Mouse (Mus musculus) layer of hippocampus, postnatal 14 days (tissue): ENCODE data around the gene Ppp2r2c. TPM values are rescaled to one million over a fixed set of nuclear protein-coding genes. Genes with fewer than 3 reads are reported as not detected.
A peak's percentile ranks its signal among the peaks of the same experiment; 100 is the strongest.
"Not testable (repeated sequence)": the region's sequence is repeated elsewhere in the genome, so short reads cannot be mapped to it uniquely, and the experiment has no call there.

Experiments
- DNase-seq, 2 experiments: peaks; one replicate each; pipeline ENCODE4 v3.0.0; 2021 to 2022; ENCODE audit warnings: low spot score in 2 of 2, mixed read lengths in 1 of 2
- total RNA-seq, 2 experiments: library from RNA; stranded (reverse); gene quantifications; 2 replicates each; pipeline ENCODE4 v1.2.3; 2021

Gene Ppp2r2c
- total RNA-seq, 2 experiments from 2014 or later = 355 to 364 TPM

DNA sequence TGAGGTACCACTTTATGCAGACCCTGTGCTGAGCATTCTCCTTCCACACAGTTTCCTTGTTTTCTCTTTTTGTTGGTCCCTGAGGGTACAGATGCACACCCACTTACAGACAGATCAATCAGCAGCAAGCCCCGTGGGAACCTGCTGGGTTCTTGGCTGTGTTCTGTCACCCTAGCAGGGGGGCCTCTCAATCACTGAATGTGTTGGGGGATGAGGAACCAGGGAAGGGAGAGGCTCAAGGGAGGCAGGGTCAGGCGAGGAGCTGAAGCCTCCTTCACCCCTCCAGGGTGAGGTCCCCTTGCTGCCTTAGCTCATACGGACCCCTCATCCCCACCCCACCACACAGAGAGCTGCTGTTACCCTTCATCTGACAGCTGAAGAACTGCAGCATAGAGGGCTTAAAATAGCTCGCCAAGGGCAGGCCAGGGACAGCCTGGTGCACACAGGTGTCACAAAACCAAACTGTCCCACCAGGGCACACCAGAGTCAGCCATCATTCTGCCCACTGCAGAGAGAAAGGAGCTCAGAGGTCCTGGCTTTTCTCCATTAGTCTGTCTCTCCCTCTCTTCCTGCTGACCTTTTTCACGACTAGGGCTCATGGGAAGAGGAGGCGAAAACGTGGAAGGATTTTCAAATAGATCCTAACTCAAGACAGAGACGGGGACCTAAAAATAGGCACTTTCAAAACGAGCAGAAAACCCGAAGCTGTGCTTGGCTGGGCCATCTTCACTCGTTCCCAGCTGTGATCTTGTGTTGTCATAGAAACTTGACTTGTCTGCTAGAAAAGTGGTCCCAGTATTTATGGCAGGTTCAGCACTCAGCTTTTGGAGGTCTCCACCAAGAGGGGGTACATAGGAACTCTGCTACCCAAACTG is 55.8 kb downstream of the Ppp2r2c start:
- DNase-seq = peak in 1 of 2 experiments; percentile 51

DNA sequence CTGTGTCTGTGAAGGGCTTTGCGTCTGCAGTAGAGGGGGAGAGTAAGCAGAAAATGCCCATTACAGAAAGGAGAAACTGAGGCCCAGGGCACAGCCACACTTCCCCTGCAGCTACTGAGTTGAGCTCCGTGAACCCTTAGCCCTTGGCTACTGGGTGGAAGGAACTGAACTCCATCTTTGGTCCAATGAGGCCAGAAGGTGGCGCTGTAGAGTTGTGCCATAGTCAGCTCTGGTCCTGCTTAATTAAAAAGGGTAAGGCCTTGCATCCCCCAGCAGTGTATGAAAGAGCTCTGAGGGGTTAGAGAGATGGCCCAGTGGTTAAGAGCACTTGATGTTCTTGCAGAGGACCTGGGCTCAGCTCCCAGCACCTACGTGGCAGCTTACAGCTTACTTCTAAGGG is 60.4 kb downstream of the Ppp2r2c start:
- DNase-seq = no peak

GRCm38 (mm10) chr5:36929376-36929775 is 61.1 kb downstream of the Ppp2r2c start:
- no peak for DNase-seq

GRCm38 (mm10) chr5:36933383-36933782 is 65.1 kb downstream of the Ppp2r2c start:
- DNase-seq = no peak

GRCm38 (mm10) chr5:36935486-36936473 is 67.5 kb downstream of the Ppp2r2c start:
- peak in 1 of 2 experiments; percentile 50 for DNase-seq

- no peak for DNase-seq
Observed at GRCm38 (mm10) chr5:36936548-36936947, 68.2 kb downstream of the Ppp2r2c start.

- no peak for DNase-seq
Observed at GRCm38 (mm10) chr5:36938021-36938420, 69.7 kb downstream of the Ppp2r2c start.

GRCm38 (mm10) chr5:36938991-36939390 is 70.7 kb downstream of the Ppp2r2c start:
- not testable (repeated sequence) for DNase-seq

- no peak for DNase-seq
Observed at GRCm38 (mm10) chr5:36942446-36942845, 74.1 kb downstream of the Ppp2r2c start.

GRCm38 (mm10) chr5:36944552-36944951 is 76.2 kb downstream of the Ppp2r2c start:
- no peak for DNase-seq

- peak in 1 of 2 experiments; percentile 55 for DNase-seq
Observed at GRCm38 (mm10) chr5:36945102-36945701, 76.9 kb downstream of the Ppp2r2c start.

- DNase-seq = no peak
Observed at GRCm38 (mm10) chr5:36945713-36946112, 77.4 kb downstream of the Ppp2r2c start.

DNA sequence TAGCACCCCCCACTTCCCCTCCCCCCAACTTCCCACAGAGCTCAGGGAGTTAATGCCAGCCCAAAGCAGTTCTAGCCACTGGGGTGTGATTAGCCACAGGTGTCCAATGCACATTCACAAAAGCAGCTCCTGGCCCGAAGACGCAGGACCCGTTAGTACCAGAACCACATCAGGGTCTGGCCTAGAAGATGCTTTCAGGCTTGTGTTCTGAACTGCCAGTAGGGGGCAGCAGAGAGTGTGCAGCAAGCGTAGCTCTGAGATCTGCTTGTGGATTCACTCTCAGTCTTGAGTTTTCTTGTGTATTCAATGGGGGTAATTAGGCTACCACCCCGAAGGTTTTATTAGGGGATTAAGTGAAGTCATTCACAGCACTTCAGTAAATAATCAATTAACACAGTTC is 78.1 kb downstream of the Ppp2r2c start:
- peak; percentile 64 to 69 for DNase-seq

DNA sequence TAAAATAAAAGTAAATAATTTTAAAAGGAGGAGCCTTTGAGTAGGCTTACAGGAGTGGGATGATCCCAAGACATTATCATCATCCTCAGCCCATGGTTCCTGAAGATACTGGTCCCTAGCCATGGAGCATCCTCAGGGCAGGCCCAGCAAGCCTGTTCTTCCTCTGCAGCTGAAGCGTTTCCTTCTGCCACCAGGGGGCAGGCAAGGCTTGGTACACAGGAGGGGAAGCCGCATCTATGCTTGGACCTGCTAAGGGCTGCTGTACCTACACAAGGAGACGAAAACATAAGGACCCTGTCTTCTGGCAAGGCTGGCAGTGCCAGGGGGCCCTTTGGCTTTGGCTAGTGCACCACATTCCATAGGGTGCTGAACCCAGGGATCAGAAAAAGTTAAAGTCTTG is 80.5 kb downstream of the Ppp2r2c start:
- peak; percentile 69 to 72 for DNase-seq

- no peak for DNase-seq
Observed at GRCm38 (mm10) chr5:36950871-36951270, 82.6 kb downstream of the Ppp2r2c start.

GRCm38 (mm10) chr5:36952311-36952710 is 84.0 kb downstream of the Ppp2r2c start:
- DNase-seq = no peak

DNA sequence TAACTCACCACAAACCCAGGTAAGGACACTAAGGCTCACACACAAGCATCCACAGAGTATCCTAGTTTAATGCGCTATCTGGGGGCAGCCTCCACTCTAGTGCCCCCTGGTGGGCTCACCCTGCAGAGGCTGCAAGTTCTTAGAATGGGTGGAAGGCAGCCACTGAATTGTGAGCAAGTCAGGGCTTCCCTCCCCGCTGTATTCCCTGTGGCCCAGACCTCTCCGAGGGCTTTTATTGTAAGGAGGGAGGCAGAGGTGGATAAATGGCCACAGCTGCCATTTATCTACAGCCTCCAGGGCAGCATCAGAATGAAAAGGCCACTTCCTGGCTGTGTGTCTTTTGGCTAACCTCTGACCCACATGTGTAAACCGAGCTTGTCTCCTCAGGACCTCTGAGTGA is 87.1 kb downstream of the Ppp2r2c start:
- no peak for DNase-seq

DNA sequence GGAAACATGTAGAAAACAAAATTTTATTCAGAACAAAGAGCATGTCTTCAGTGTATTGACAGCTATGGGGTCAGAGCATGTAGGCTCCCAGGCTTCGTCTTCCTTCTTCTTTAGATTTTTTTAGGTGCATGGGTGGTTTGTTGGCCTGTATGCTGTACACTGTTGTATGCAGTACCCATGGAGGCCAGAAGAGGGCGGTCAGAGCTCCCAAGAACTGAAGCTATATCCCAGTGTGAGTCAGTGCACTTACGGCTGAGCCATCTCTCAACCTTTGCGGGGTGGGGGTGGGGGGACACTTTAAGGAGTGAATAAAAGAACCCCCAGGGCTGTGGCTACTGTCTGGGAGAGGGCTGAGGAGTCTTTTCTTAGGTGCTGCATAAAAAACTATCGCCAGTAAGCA is 90.5 kb downstream of the Ppp2r2c start:
- peak; percentile 80 to 84 for DNase-seq

DNA sequence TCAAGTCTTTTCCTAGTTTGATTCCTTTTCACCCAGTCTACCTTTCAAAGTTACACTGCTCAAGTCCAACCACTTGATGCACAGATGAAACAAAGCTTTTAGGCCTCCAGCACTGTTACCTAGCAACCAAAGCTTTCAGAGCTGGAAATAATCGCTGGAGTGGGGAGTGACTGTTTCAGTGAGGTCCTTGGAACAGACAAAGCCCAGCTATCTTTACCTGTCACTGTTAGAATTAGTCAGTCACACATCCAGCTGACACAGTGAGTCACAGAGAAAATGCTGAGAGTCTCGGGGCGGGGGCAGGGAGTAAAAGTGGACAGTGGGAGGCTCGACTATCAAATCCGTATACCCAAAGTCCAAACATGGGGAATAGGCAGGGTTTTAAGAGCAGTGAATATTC is 92.2 kb downstream of the Ppp2r2c start:
- no peak for DNase-seq

GRCm38 (mm10) chr5:36971587-36971986 is 103.3 kb downstream of the Ppp2r2c start:
- no peak for DNase-seq

GRCm38 (mm10) chr5:36975336-36975735 is 107.0 kb downstream of the Ppp2r2c start:
- no peak for DNase-seq
